Mouse (Mus musculus): ENCODE results near the gene Scube2.

GRCm38 (mm10) chr7:109841618-109842418, 23.7 kb downstream of the Scube2 start:
- no peak for TF ChIP-seq CHD2 (IDR thresholded peaks at IDR 0.05; ENCODE audit: low read depth, low read length)
- TF ChIP-seq HCFC1 (IDR thresholded peaks at IDR 0.05; ENCODE audit: borderline replicate concordance, insufficient read depth, low read length) = no peak
- TF ChIP-seq ZC3H11A (IDR thresholded peaks at IDR 0.05; ENCODE audit: borderline replicate concordance, low read depth, low read length) = no peak
